Mouse (Mus musculus) myocyte (in vitro differentiated cells): ENCODE results near the gene Dlgap1. TPM values are rescaled to one million over a fixed set of nuclear protein-coding genes. Genes with fewer than 3 reads are reported as not detected.
A peak's percentile ranks its signal among the peaks of the same experiment; 100 is the strongest.
"Not testable (repeated sequence)": the region's sequence is repeated elsewhere in the genome, so short reads cannot be mapped to it uniquely, and the experiment has no call there.

Source experiments
- H3K27me3 ChIP-seq: one replicate; pipeline ENCODE4 v1.6.1; 2011; ENCODE audit not compliant: control insufficient read depth, insufficient read depth, insufficient read length
- H3K36me3 ChIP-seq: one replicate; pipeline ENCODE4 v1.6.1; 2011; ENCODE audit not compliant: control insufficient read depth, insufficient read depth
- H3K4me2 ChIP-seq: one replicate; pipeline ENCODE4 v1.6.1; 2011; ENCODE audit warnings: low read depth, control low read depth
- H3K4me3 ChIP-seq: one replicate; pipeline ENCODE4 v1.5.1; 2011; ENCODE audit warnings: mild to moderate bottlenecking, control low read depth, moderate library complexity
- H3K79me2 ChIP-seq: one replicate; pipeline ENCODE4 v1.6.1; 2011; ENCODE audit not compliant: control insufficient read depth, insufficient read depth
- H3ac ChIP-seq: one replicate; pipeline ENCODE4 v1.6.1; 2011; ENCODE audit not compliant: control insufficient read depth, insufficient read length
- CEBPB ChIP-seq: IDR thresholded peaks from 2 replicates; pipeline ENCODE4 v1.6.1; 2011; ENCODE audit warnings: mild to moderate bottlenecking, moderate library complexity; ENCODE audit not compliant: poor library complexity, insufficient read depth, severe bottlenecking
- E2F4 ChIP-seq: IDR thresholded peaks from one replicate; pipeline ENCODE4 v1.6.1; 2011; ENCODE audit warnings: mild to moderate bottlenecking, control low read depth, moderate library complexity; ENCODE audit not compliant: insufficient read depth
- MAX ChIP-seq: IDR thresholded peaks from one replicate; pipeline ENCODE4 v1.6.1; 2011; ENCODE audit warnings: low read depth, mild to moderate bottlenecking, control low read depth
- MYOD1 ChIP-seq, 3 experiments: IDR thresholded peaks; one replicate each; pipeline ENCODE4 v1.6.1; 2011; ENCODE audit warnings: control low read depth in 2 of 3, low read depth in 2 of 3, mild to moderate bottlenecking in 2 of 3, moderate library complexity in 1 of 3; ENCODE audit not compliant: insufficient read length in 2 of 3, control insufficient read depth in 1 of 3
- MYOG ChIP-seq, 3 experiments: IDR thresholded peaks; one replicate each; pipeline ENCODE4 v1.6.1; 2011; ENCODE audit warnings: control low read depth in 2 of 3, low read depth in 2 of 3, mild to moderate bottlenecking in 2 of 3; ENCODE audit not compliant: insufficient read length in 2 of 3, control insufficient read depth in 1 of 3, insufficient read depth in 1 of 3
- POLR2A ChIP-seq: IDR thresholded peaks from one replicate; pipeline ENCODE4 v1.6.1; 2011; ENCODE audit warnings: low read depth, mild to moderate bottlenecking, control low read depth, moderate library complexity; ENCODE audit not compliant: insufficient read length
- POLR2AphosphoS2 ChIP-seq: IDR thresholded peaks from one replicate; pipeline ENCODE4 v1.6.1; 2011; ENCODE audit warnings: low read depth, control low read depth; ENCODE audit not compliant: insufficient read length
- REST ChIP-seq: IDR thresholded peaks from one replicate; pipeline ENCODE4 v1.6.1; 2011; ENCODE audit warnings: mild to moderate bottlenecking, control low read depth, moderate library complexity; ENCODE audit not compliant: insufficient read depth, insufficient read length
- SRF ChIP-seq: IDR thresholded peaks from one replicate; pipeline ENCODE4 v1.6.1; 2011; ENCODE audit warnings: low read depth; ENCODE audit not compliant: control insufficient read depth, insufficient read length
- TCF12 ChIP-seq: IDR thresholded peaks from one replicate; pipeline ENCODE4 v1.6.1; 2011; ENCODE audit warnings: mild to moderate bottlenecking, control low read depth; ENCODE audit not compliant: poor library complexity, insufficient read depth, severe bottlenecking
- TCF3 ChIP-seq: IDR thresholded peaks from one replicate; pipeline ENCODE4 v1.6.1; 2011; ENCODE audit warnings: low read depth, control low read depth; ENCODE audit not compliant: insufficient read length
- USF1 ChIP-seq: IDR thresholded peaks from one replicate; pipeline ENCODE4 v1.6.1; 2011; ENCODE audit warnings: low read depth, mild to moderate bottlenecking, control low read depth, moderate library complexity
- polyA plus RNA-seq: library from polyadenylated mRNA; unstranded; fragments of >200 nt; fragmentation: generic; extraction: Trizol; gene quantifications from one replicate; pipeline ENCODE4 v1.2.1, GENCODE M21; 2012; ENCODE audit warnings: missing spikeins

Gene Dlgap1
- polyA plus RNA-seq, 1 experiment = 0.31 TPM

DNA sequence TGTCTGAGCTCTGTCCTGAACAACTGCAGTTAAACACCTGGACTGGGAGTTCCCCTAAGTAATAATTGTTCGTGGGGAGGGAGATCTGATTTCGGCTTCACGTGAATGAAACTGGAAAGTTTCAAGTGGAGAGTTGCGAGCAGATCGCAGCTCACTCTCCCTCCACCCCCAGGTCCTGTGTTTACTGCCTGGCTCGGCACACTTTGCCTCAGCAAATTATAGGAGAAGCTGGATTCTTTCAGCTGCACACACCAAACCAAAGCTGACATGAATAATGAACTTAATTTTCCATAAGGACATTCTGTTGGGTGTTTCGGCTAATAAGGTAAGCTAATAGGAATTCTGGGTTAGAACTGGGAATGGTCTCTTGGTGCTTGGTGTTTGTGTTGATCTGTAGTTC lies 592.7 kb downstream of the Dlgap1 start:
- TF ChIP-seq SRF (no peak), POLR2AphosphoS2 (no peak), E2F4 (no peak), CEBPB (no peak), TCF12 (no peak), MYOG (IDR thresholded peaks at IDR 0.05; ENCODE audit: control insufficient read depth in 1 of 3, insufficient read depth in 1 of 3, insufficient read length in 2 of 3, low read depth in 2 of 3) (no peak), USF1 (no peak), MAX (no peak), TCF3 (no peak), REST (no peak), POLR2A (no peak), MYOD1 (IDR thresholded peaks at IDR 0.05; ENCODE audit: control insufficient read depth in 1 of 3, insufficient read length in 2 of 3, low read depth in 2 of 3) (no peak)
- Histone ChIP-seq H3K4me2 (peak overlapping the region; percentile 4), H3K4me3 (no peak overlapping the region), H3K27me3 (peaks cover 7% of the 10 kb centered on the region), H3ac (no peak overlapping the region), H3K36me3 (no peaks in the 10 kb centered on the region), H3K79me2 (no peaks in the 10 kb centered on the region)

- Histone ChIP-seq H3K27me3 (peaks cover 7% of the 10 kb centered on the region), H3ac (no peak overlapping the region), H3K79me2 (no peaks in the 10 kb centered on the region), H3K36me3 (no peaks in the 10 kb centered on the region), H3K4me2 (no peak overlapping the region), H3K4me3 (no peak overlapping the region)
- no peak for TF ChIP-seq TCF12
- TF ChIP-seq CEBPB = no peak
- no peak for TF ChIP-seq TCF3
- no peak for TF ChIP-seq MYOD1 (IDR thresholded peaks at IDR 0.05; ENCODE audit: control insufficient read depth in 1 of 3, insufficient read length in 2 of 3, low read depth in 2 of 3)
These were observed 602.0 kb downstream of the Dlgap1 start for GRCm38 (mm10) chr17:70570848-70571247.

DNA sequence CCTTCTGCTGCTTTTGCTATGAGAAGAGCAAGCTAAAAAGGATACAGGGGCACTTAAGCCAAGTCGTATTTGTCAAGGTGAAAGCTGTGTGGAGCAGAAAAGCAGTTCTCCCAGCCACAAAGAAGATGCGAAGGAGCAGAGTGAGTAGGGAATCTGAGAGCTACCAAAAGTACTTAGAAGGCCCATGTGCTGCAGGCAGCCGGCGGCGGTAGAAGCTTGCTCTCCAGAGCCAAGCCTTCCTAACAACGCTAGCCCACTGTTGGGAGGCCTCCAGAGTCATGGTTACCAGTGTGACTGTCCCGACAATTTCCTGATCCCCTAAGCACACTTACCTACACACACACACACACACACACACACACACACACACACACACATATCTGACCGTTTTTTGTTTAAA lies 614.2 kb downstream of the Dlgap1 start:
- TF ChIP-seq CEBPB = no peak
- TF ChIP-seq E2F4 = no peak
- no peak for TF ChIP-seq TCF12
- TF ChIP-seq REST = no peak
- TF ChIP-seq MAX = no peak
- no peak for TF ChIP-seq MYOD1 (IDR thresholded peaks at IDR 0.05; ENCODE audit: control insufficient read depth in 1 of 3, insufficient read length in 2 of 3, low read depth in 2 of 3)
- no peak for TF ChIP-seq USF1
- TF ChIP-seq SRF = no peak
- TF ChIP-seq POLR2A = no peak
- no peak for TF ChIP-seq TCF3
- no peak for TF ChIP-seq MYOG (IDR thresholded peaks at IDR 0.05; ENCODE audit: control insufficient read depth in 1 of 3, insufficient read depth in 1 of 3, insufficient read length in 2 of 3, low read depth in 2 of 3)
- TF ChIP-seq POLR2AphosphoS2 = no peak
- no peaks in the 10 kb centered on the region for H3K36me3 ChIP-seq
- H3K4me2 ChIP-seq = no peak overlapping the region
- peaks cover 16% of the 10 kb centered on the region for H3K27me3 ChIP-seq
- no peaks in the 10 kb centered on the region for H3K79me2 ChIP-seq
- H3ac ChIP-seq = no peak overlapping the region
- no peak overlapping the region for H3K4me3 ChIP-seq

DNA sequence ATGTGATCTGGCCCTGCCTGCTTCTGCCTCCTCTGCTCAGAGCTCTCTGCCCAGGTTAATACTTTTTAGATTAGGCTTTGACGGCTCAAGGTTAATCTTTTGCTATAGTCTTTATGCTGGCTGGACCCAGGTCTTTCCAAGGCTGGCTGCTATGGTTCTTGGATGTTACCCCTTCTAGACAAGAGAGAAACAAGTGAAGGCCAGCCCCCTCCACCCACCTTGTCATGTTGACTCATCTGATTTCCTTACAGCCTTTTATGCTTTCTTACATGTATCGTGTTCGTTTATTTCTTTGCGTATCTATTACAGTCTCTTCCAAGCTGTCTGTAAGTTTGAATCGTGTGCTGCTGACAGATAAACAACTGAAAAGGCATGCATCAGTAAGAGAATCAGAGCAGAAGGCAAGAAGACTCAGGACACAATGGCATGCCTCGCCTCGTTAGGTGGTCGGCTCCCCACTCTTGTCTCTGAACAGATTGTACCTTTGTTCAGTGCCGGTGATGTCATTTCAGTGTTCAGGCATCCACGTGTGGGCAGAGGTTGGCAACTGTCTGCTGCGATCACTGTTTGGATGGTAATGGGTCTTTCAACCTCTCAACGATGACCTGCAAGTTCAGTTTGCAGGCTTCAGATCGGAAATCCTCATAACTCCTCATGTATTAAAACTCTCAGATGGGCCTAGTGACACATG lies 618.0 kb downstream of the Dlgap1 start:
- no peak overlapping the region for H3K4me3 ChIP-seq
- H3K79me2 ChIP-seq = no peaks in the 10 kb centered on the region
- peaks cover 11% of the 10 kb centered on the region for H3K27me3 ChIP-seq
- TF ChIP-seq USF1 (no peak), REST (no peak)
- no peaks in the 10 kb centered on the region for H3K36me3 ChIP-seq
- H3ac ChIP-seq = no peak overlapping the region
- H3K4me2 ChIP-seq = no peak overlapping the region

DNA sequence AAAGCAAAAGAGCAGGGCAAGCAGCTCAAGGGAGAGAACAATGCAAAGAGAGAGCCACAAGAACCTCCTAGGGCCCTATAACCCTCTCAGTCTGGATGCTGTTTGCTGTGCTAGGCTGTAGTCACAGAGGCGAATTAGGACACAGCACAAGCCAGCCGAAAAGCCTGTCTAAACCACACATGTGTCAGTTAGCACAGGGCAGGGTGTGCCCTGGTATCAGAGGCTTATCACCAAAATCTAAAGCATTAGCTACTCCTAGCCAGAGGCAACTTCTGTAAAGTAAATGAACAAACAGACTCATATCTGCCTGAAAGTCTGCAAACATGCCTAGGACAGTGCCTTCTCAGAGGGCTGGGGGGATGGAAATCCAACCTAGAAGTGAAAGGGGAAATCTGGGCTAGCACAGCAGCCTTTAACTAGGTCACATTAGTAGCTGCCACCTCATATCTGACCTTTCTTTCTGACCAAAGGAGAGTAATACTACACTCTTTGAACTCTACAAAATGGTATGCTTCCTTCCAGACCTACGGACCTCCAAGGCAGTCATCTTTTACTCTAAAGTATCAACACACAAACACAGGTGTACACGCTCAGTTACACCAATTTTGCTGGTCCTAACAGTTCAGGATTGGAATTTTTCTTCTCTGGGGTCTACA lies 619.2 kb downstream of the Dlgap1 start:
- H3K27me3 ChIP-seq = peaks cover 11% of the 10 kb centered on the region
- H3K4me3 ChIP-seq, H3ac ChIP-seq, H3K4me2 ChIP-seq, H3K36me3 ChIP-seq, H3K79me2 ChIP-seq: not testable (repeated sequence)

GRCm38 (mm10) chr17:70588691-70589090 lies 619.8 kb downstream of the Dlgap1 start:
- TF ChIP-seq SRF = no peak
- no peak for TF ChIP-seq MYOD1 (IDR thresholded peaks at IDR 0.05; ENCODE audit: control insufficient read depth in 1 of 3, insufficient read length in 2 of 3, low read depth in 2 of 3)
- TF ChIP-seq POLR2A = no peak
- no peak for TF ChIP-seq POLR2AphosphoS2
- TF ChIP-seq REST = no peak
- no peaks in the 10 kb centered on the region for H3K36me3 ChIP-seq
- no peak overlapping the region for H3ac ChIP-seq
- H3K79me2 ChIP-seq = no peaks in the 10 kb centered on the region
- no peak overlapping the region for H3K4me3 ChIP-seq
- peaks cover 8% of the 10 kb centered on the region for H3K27me3 ChIP-seq
- no peak overlapping the region for H3K4me2 ChIP-seq
